Mouse (Mus musculus): ENCODE data around the gene Nexn.

The Nexn gene

DNA sequence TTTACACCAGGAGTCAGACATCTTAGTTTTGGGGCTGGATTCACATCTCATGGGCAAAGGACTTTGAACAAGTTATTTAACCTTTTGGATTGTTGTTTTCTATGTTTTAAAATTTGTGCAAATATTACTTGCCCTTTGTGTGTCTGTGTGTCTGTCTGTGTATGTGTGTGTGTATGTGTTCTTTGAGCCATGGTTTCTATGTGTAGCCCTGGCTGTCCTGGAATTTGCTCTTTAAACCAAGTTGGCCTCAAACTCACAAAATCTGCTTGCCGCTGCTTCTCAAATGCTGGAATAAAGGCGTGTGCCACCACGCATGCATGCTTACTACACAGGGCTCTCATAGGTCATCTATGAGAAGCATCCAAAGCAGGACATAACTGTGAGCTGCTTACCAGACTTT lies 10.8 kb upstream of the Nexn start:
- DNase-seq, result no peak

DNA sequence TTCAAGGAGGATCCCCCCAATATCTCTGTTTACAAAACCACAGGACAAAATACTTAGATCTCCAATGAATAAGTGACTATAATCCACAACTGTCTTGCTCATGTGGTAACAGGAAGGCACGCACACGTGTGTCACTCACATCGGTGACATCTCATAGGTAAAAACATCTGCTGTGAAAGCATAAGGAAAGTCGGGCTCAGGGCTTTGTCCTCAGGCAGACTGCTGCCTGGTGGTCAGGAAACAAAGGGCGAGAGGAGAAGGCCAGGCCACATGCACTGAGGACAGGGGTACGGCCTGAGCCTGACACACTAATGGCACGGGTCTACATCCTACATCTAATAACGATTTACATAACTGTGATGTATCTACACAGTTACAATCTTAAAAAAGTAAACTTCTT lies 8.9 kb upstream of the Nexn start:
- DNase-seq, result no peak

DNA sequence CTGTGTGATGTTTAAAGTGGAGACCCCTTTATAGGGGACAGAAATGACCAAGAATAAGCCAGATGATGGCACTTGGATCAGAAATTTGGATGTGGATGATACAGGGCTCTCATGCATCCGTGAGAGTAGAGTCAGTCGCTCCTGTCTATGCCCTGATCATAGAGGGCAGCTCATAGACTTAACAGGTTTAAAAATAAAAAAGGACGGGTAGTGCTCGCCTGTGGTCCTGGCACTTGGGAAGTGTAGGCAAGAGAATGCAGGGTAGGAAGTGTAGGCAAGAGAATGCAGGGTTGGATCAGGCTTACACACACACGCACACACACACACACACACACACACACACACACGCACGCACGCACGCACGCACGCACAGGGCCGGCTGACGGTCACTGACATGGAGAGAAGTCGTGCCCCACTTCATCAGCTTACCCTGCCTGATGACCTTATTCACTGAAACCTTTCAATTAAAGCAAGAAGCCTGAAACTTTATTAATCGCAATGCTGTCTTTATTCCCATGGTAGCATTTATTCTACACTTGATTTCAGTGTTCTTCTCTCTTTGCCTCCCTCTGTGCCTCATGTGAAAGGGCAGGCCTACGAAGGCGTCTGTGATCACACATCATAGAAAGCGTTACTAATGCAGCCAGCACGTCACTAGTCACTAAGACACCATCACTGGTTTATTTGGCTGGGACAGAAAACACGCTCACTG lies 7.0 kb upstream of the Nexn start:
- DNase-seq, result no peak

DNA sequence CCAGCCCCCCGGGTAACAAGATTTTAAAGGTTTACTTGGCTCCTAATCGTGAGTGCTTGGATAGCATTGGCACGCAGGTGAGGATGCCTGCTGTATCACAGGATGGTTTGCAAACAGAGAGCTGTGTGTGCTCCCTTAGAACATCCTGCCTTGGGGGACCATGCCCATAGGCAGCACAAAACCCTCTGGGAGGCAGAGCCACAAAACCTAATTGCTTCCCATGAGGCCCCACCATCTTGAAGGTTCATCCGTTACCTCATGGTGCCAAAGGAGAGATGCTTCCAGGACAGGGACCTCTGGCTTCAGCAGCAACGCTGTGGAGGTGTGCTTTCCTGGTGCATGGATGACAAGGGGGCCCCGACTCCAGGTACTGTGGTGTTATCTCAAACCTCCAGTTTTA lies 5.7 kb upstream of the Nexn start:
- no peak for DNase-seq

DNA sequence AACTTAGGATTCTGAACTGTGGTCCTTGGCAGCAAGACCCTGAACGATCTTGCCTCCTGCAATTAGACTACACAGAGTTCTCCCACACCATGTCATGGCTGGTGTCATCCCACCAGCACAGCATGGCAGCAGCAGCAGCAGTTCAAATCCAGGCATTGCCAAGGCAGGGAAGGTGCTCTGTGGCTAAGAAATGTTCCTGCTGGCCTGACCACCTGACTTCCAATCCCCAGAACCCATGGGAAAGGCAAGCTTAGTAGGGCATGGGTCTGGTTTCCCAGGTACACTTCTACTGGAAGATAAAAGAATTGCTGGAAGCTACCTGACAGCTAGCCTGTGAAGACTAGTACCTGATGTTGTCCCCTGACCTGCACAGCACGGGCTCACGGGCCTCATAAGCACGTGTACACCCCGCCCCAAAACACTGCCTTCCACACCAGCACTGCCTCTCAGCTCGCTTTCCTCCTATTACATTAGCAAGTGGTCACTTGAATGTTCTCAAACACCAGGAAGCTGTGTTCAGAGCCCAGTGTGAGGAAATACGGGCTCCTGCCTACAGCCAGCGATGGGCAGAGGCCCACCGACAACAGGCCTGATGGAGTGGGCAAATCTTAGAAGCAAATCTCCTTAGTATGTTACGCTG lies 5.0 kb upstream of the Nexn start:
- DNase-seq, result no peak

DNA sequence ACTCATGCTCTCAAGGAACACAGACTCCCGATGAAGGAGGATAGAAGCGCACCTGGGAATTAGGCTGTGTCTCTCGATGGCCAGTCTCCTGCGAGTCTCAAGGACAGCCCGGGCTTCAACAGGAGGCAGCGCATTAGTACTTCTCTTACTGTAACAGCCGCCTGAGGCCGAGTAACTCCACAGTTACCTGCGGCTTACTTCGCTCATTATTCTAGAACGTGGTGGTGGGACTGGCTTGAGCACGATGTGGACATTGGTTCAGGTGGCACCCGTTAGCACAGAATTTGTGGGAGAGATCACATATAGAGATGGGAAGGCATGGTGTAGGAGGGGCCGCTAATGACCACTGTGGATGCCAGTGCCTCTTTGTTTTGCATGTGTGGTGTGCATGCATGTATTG lies 1.9 kb upstream of the Nexn start:
- DNase-seq, result no peak

DNA sequence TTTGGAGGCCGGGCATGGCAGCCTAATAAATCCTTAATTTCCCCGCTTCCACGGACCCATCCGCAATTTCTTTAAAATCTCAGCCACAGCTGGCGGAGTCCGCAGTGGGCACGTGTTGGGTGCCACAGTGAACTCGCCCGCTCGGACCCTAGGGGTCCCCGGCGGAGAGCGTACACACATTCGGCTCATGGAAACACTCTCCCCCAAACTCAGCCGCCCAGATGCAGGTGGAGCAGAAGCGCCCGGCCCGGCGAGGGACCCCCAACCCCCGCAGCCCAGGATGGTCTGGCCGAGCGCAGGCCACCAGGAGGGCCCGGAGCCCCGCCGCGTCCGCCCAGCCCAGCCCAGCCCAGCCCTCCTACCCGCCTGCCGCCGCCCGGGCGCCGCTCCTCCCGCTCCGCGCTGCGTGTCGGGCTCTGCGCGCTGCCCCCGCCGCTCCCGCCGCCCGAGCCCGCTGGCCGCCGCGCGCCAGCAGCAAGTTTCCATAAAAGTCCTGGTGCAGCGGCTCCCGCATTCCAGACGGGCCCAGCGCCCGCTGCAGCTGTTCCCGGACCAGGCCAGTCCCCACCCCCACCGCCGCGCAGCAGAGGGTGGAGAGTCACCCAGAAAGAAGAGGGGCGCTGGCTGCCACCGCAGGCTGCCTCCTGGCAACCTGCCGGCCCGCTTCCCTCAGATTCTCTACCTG lies 657 bp downstream of the Nexn start:
- no peak for DNase-seq

DNA sequence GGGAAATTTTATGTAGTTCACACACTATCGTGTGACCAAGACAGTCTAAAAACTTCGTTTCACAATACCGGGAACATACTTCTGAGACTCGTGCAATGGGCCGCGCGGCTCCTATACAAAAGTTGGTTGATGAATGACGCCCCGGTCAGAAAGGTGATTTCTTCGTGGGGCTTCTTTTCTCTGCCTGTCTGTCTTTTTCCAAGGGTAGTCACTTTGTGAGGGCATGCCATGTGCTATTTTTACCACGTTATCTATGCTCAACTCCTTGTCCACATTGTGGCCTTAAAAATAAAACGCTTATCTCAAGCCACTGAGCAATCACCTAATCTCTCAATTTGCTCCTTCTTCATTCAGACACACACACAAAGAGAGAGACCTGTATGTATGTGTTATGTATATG lies 1.3 kb downstream of the Nexn start:
- DNase-seq, result no peak

DNA sequence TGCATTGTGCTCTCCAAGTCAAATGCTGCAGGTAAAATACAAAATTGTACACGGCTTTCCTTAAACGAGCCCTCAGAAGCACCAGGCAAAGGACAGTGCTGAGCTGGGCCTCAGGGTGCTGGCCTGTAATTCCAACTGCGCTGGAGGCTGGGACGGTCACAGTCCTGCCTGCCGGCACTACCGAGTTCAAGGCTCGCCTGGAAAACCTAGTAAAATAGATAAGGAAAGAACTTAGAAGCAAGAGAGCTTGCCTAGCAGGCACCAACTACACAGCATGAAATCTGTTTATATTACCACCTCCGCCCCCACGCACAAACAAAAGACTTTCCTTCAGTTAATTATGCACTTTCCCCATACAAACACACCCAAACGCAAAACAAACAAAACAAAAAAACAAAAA lies 1.8 kb downstream of the Nexn start:
- no peak for DNase-seq

DNA sequence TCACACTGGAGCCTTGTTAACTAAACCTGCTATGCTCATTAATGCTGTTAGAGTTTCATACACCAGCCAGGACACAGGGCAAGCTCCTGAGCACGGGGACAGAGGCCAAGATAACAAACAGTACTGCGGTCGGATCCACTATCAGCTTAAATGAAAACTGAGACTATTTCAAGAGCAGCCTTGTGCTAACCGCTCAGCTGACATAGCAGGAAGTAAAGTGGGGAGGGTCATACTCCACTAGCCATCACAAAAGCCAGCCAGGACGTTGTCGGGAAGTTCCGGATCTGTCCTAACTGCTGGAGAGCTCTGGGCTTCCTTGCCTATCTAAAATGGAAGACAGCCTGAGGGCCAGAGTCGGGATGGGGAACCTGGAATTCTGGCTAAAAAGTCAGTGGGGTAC lies 4.2 kb downstream of the Nexn start:
- DNase-seq, result no peak

DNA sequence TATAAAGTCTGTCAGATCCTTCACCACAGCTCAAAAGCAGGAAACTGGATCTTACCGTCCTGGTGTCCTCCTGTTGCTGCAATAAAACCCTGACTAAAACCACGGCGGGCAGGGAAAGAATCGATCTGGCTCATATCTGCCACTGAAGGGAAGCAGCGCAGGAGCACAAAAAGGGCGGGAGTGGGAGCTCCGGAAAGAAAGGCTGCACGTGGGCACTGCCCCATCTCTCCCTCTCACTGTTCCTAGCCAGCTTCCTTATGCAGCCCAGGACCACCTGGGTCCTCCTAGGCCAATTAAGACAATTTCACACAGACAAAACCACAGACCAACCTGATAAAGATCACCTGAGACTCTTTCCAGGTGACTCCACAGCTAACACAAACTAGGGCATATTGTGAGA lies 4.7 kb downstream of the Nexn start:
- DNase-seq, result no peak

DNA sequence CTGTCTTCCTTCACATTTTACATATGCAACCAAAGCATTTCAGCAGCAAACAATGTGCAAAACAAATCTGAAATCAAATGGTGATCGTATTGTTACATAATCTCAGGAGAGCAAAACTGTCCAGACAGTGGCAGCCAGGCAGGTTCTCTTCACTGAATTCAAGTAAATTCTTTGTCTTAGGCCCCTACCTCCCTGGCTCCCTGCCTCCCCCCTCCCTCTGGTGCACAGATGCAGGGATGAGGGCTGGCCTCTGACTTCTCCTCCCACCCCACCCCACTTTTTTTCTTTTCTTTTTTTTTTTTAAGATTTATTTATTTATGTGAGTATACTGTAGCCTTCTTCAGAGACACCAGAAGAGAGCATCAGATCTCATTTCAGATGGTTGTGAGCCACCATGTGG lies 5.8 kb downstream of the Nexn start:
- DNase-seq, result no peak

DNA sequence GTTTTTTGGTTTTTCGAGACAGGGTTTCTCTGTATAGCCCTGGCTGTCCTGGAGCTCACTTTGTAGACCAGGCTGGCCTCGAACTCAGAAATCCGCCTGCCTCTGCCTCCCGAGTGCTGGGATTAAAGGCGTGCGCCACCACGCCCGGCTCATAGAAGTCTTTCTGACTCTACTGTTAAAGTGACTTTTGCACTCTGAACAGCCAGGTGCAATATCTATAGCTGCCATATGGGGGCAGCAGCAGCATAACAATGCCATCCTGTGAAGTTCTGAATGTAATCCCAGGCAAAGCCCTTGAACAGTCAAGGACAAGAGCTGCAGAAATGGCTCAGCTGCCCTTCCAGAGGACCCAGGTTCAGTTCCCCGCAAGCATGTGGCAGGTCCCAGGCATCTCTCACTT lies 6.7 kb downstream of the Nexn start:
- peak; percentile 39 for DNase-seq

DNA sequence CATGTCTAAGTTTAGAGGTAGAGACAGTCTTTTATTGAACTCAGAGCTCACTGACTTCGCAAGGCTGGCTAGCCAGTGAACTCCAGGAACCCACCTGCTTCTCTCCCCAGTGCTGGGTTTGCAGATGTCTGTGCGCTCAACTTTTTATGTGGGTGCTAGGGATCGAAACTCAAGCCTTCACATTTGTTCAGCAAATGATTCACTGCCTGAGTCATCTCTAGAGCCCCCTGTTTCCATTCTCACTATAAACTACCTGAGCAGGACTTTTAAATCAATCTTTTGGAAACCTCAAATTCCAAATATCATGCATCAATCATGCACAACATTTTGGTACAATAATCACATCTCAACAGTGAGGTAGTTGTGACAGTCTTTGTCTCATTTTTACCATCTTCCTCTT lies 8.6 kb downstream of the Nexn start:
- DNase-seq, result no peak

DNA sequence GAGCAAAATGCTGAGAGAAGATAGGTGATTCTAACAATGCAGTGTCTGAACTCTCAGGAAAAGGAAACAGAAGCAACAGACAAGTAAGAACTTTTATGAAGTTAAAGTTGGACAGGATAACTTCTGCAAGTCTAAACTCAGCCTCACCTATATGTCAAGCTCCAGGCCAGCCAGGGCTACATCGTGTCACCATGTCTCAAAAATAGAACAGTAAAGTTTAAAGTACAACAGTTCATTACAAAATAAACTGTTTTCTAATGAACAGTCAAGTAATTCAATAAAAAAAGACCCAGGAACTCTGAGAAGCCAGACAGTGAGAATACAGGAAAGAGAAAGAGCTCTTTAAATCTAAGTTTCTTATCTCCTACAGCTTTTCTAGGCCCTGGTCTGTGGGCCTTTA lies 15.7 kb downstream of the Nexn start:
- no peak for DNase-seq

DNA sequence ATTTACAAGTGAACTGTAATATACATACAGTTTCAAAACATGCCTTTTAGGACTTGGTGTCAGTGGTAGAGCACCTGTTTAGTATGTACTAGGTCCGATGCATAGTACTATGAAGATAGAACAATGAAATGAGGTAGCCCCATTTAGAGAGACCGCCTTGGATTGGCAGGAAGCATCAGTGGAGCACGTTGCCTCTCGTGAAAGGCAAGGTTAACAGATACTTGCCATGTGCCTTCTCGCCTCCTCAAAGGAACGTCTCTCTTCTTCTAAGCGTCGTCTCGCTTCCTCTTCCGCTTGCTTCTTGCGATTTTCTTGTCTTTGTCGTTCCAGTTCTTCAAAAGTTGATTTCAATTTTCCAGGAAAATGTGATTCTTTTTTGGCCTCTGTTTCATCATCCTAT lies 18.4 kb downstream of the Nexn start:
- DNase-seq, result no peak

DNA sequence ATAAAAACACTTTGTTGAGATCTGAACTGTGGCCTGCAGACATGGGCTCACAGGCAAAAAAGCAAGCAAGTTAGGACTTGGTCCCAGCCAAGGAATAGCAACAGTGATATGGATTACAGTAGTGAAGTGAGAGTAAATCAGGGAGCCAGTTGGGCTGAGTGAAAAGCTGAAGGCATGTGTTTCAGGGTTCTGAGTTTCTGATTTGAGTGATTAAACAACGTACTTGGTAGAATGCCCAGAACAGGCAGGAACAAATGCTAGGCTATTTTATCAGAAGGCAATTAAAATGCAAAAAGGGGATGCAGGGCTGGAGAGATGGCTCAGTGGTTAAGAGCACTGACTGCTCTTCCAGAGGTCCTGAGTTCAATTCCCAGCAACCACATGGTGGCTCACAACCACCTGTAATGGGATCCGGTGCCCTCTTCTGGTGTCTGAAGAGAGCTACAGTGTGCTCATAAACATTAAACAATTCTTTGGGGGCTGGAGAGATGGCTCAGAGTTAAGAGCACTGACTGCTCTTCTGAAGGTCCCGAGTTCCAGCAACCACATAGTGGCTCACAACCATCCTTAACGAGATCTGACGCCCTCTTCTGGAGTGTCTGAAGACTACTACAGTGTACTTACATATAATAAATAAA lies 20.8 kb downstream of the Nexn start:
- DNase-seq, result no peak

DNA sequence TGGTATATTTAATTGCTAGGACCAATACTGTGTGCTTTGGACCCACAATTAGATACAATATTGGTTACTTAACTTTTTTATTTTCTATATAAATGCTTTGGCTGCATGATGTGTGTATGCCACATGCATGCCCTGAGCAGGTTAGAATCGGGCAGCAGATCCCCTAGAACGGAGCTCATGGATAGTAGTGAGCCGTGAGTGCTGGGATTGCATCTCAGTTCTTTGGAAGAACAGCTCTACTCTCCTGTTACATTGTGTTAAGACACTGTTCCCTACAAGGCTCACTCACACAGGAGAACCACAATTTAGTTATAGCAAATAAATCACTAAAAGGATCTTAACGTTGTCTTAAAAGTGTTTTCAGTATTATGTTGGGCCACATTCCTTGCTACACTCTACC lies 22.8 kb downstream of the Nexn start:
- no peak for DNase-seq

DNA sequence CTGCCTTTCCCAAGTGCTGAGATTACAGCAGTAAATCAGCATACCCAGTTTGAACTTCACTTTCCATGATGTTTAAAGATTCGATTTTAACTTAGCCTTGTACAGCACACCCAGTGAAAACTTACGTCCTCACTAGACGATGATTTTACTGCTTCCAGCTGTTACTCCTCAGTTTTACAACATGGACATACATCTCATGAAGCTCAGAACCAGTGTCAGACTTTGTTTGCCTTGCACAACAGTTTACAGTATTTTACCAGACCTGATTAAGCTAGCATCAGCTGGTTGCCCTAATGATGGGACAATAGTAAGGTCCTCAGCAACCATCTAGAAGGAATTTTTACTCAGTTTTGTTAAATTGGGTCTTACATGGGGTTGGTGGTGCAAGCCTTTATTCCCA lies 25.1 kb downstream of the Nexn start:
- no peak for DNase-seq

DNA sequence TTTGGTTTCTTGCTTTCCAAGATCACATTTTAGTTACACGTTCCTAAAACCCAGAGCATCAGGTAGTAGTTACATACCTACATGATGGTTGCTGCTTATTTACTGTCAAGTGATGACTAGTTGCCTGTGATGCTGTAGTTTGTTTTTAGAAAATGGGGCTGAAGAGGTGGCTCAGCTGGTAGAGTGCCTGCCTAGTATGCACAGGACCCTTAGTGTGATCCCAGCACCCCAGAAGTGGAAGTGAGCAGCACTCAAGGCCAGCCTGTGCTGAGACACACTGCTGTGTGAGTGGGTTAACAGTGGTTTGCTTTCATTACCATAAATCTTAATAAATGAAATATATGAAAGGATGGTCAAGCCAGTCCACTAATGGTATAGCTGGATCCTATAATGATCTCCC lies 26.6 kb downstream of the Nexn start:
- DNase-seq, result no peak

DNA sequence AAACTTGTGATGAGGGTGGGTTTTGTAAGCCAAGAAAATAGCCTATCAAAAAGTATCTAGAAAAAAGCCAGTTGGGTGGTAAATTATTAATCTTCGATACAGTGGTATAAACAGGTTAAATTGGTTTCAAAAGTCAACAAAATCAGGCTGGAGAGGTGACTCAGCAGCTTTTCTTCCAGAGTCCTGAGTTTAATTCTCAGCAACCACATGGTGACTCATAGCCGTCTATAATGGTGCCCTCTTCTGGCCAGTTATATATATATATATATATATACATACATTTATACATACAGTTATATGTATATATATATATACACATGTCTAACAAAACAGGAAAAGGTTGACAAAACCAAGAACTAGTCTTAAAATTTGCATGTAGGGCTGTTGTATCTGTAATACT lies 27.3 kb downstream of the Nexn start:
- DNase-seq, result no peak

DNA sequence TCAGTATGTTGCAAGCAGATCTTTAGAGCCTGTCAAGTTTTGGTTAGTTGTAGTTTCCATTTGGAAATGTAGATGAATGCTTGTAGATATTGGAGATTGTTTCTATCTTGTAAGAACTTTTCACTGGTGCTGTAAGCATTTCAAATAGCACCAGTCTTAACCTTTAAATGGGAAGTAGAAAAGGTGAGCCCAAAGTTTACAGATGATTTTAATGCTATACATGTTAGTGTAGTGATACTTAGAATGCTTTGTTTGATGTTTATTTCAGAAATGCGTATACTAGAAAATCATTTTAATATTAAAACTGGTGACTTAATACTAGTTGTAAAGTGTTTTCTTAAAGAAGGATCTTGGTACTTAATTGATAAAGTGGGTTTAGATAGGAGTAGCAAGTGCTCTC lies 30.3 kb downstream of the Nexn start:
- no peak for DNase-seq

DNA sequence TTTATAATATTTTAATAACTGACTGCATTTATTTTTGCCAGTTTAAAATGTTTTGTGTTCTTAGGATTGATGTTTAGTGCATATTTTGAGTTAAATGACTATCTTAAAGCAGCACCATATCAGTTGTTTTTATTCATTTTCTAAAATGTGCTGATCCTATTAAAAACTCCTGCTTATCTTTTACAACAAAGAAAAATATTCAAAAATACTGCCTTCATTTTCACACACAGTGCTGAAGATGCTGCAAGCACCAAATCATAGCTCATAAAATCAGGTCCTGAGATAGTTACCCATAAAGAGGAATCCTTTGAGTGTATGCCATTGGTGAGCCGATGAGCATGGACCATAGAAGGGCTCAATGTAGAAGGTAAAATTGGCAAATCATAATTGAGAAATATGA lies 30.9 kb downstream of the Nexn start:
- no peak for DNase-seq

All from cerebellum, adult 11 months (tissue).